Mouse (Mus musculus) B cell, adult 2 months (primary cell): ENCODE data around the gene Ntn3.

ENCODE experiments used
- DNase-seq, 2 experiments: peaks; one replicate each; pipeline ENCODE4 v3.0.0; 2022

Gene Ntn3

DNA sequence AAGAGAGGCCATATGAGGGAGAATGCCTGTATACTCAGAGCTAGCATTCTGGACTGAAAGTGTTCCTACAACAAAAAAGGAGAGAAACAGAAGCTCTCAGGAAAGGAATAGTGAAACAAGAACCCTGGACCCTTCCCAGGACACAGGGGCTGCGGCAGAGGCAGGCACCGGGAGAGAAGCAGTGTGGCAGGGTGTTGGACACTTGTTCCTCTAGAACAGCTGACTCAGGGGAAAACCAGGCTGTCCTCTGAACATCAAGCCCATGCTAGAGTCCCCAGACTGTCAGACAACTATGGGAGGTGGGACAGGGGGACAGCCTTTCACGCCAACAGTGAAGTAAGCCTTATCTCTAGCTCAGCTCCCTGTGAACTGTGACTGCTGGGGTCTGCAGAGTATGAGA lies 1.3 kb upstream of the Ntn3 start:
- no peak for DNase-seq

GRCm38 (mm10) chr17:24209916-24210240 lies 547 bp upstream of the Ntn3 start:
- no peak for DNase-seq

DNA sequence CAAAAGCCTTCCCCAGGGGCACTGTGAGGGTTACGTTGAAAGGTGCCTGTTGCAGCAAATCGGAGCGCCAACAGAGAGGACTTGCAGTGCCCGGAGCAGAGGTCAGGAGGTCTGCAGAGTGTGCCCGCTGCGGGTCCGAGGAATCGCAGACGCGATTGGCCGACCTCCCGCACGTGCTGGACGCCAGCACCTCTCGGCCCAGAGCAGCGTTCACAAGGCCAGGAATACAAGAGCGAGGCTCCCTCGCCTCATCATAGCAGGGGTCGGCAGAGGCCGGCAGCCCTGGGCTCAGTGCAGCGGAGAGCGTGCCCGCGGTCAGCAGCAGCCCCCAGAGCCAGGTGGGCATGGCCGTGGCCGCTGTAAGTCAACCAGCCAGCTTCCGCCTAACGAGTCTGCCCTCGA lies 689 bp downstream of the Ntn3 start:
- peak in 1 of 2 experiments; percentile 43 for DNase-seq

- DNase-seq: no peak
Observed at GRCm38 (mm10) chr17:24207768-24208640, 1.3 kb downstream of the Ntn3 start.

GRCm38 (mm10) chr17:24206451-24207351 lies 2.6 kb downstream of the Ntn3 start:
- DNase-seq: peak; percentile 55 to 57

DNA sequence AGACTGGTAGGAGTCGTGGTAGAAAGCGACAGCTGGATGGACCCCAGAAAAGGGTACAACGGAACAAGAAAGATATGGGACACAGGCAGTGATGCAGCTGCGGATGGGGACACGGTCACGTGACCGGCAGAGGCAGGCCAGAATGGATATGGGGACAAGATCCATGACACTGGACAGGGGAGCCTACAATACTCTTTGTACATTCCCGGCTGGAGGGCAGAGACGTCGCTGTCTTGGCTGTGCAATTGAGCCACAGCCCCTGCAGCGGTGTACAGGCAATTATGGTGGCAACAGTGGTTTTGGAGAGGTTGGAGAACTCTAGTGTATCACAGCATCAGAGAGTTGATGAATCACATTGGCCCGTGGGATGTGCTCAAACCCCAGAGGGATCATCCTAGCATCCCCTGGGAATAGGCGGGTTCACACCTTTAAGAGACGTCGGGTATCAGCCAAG lies 3.4 kb downstream of the Ntn3 start:
- peak in 1 of 2 experiments; percentile 45 for DNase-seq

DNA sequence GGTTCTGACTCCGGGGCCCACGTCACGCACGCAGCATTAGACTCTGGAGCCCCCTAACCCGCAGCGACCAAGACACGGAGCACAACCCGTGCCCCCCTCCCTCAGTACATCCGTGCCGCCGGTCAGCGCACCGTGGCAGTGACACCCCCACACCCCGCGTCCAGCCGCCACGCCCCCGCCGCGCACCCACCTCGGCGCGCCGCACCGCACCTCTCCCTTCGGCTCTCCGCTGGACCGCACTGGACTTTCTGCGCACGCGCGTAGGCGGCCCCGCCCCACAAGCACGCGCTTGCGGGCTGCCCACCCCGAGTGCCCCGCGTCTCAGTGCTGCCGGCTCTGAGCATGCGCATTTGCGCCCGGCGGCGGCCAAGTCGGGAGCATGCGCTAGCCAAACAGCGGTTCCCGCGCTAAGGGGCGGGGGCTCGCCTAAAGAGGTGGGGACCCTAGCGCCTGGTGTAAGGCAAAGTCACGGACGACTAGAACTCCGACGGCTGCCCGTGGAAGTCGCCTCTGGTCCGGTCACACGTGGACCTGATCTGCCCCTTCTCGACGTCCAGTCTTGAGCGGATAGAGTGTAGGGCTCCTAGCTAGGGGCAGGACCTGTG lies 3.9 kb downstream of the Ntn3 start, which contains the start of gene Tbc1d24:
Gene Tbc1d24, minus strand, starts transcription at position 279 of the 605 bp plus-strand sequence.
- DNase-seq: peak; percentile 85 to 87

DNA sequence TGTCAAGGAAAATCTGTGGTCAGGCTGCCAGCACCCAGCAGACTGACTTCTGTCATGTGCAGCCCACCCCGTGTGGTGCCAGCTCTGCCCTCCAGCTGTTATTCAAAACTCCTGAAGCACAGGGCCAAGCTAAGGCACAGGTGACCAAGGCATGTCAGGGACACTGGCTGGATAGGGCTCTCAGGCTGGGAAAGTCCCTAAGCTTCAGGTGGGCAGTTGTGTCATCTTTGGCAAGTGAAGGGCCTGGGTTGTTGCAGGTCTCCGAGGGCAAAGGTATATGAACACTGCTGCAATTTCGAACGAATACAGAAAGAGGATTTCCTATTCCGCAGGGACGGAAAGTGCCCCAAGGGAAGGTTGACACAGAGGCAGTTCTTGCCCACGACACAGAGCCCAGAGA lies 4.5 kb downstream of the Ntn3 start:
- no peak for DNase-seq

- no peak for DNase-seq
Observed at GRCm38 (mm10) chr17:24203611-24204534, 5.5 kb downstream of the Ntn3 start.

DNA sequence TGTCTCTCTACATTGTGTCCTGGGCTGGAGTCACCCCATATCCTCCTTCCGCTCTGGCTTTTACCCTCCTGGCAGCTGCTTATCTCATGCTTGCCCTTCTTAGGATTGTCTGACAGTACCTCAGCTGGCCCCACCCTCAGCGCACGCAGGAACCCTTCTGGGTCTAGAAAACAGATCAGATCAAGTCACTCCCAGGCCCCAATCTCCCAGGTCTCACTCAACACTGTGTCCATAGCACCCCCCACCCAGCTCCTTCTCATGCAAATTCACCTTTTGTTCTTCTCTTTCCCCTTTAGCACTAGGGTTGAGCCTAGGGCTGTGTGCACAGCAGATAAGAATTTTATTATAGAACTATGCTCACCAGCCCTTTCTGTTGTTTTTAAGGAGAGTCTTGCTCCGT lies 6.3 kb downstream of the Ntn3 start:
- no peak for DNase-seq

- no peak for DNase-seq
Observed at GRCm38 (mm10) chr17:24201092-24201491, 8.2 kb downstream of the Ntn3 start.

DNA sequence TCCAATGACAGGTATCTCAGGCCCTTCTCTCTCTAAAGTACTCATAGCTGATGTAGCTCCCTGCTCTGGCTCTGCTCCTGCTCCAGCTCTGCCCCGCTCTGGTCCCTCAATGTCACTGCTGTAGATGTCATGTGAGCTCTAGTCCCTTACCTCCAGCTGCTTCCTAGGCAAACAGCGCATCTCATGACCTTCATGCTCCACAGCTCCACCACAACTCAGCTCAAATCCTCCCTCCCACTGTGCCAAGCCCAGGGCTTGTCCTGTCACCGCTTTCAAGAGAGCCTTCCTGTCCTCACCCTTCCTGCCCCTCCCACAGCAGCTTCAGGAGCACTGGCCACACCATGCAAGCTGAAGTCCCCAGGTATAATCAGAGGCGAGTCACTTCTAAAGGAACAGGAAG lies 9.6 kb downstream of the Ntn3 start:
- DNase-seq: no peak

DNA sequence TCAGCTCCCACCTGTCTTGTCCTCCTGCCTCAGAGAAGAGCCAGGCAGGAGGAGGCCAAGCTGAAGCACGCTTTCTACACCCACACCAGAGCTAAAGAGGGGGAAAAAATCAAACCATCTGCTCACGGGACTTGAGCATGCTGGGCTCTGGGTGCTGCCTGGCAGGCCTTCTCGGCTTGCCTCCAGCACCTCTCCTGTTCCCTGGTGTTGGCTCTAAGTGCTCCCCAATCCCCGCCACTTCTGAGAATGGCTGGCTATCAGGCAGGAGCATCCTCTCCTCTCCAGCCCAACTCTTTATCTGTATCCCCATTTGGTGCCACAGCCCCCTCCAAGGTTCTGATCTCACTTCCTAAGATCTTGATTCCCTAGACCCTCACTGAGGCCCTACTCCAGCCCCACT lies 10.1 kb downstream of the Ntn3 start:
- DNase-seq: no peak

DNA sequence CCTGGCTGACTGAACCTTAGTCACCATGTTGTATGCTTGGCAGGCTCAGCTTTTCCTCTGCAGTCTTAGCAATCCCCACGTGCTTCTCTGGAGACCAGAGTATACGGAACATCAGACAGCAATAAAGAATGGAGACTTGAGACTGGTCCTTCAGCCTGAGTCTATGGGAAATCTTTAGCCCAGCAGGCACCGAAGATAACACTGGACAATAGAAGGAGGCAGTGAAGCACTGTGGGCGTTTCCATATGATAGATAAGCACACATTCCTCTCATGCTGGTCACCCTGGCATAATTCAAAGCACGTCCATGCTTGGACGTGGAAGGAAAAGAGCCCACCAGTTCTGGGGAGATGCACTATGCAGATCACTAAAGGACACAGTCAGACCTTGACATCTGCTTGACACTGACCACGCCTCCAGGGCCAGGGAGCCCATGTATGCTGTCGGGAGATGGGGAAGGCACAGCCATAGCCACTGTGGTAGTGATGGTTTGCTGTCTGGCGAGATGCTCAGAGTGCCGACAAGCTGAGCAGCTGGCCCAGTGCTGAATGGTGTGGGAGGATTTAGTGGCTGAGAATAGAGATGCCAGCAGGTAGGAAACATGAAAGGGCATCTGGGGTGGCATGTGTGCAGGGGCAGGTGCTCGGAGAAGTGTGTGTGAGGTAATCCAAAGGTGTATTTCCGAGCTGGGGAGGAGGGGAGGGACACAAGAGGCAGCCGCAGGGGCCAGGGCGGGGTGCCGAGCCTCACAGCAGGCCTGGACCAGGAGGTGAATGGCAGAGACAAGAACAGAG lies 12.1 kb downstream of the Ntn3 start:
- DNase-seq: no peak

- no peak for DNase-seq
Observed at GRCm38 (mm10) chr17:24195349-24195748, 14.0 kb downstream of the Ntn3 start.

GRCm38 (mm10) chr17:24193769-24194168 lies 15.6 kb downstream of the Ntn3 start:
- DNase-seq: no peak

DNA sequence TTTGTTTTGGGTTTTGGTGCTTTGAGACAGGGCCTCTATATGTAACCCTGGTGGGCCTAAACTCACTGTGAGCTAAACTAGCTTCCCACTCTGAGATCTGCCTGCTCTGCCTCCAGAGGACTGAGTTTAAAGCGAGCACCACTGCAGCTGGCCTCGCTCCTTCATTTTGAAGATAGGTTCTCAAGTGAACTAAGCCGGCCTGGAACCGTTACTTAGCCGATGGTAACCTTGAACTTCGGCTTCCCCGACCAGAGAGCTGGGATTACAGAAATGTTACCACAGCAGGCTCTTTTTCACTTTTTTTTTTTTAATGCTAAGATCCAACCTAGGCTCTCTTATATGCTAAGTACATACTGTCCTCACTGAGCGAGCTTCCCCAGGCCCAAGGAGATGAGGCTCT lies 16.1 kb downstream of the Ntn3 start:
- DNase-seq: peak; percentile 32 to 42

DNA sequence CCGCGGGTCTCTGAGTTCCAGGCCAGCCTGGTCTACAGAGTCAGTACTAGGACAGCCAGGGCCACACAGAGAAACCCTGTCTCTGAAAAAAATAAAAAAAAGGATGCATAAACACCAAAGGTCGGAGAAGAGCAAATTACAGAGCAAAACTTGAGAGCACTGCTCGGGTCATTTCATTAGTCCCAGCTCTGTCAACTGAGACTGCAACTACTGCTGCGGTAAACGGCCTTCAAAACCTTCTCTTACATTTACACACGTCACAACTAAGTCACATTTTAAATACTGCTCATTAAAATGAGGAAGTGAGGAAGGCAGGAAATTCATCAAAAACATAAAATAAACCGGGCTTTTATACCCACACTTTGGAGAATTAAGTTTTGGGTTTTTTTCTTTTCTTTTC lies 16.5 kb downstream of the Ntn3 start:
- peak; percentile 44 to 45 for DNase-seq

DNA sequence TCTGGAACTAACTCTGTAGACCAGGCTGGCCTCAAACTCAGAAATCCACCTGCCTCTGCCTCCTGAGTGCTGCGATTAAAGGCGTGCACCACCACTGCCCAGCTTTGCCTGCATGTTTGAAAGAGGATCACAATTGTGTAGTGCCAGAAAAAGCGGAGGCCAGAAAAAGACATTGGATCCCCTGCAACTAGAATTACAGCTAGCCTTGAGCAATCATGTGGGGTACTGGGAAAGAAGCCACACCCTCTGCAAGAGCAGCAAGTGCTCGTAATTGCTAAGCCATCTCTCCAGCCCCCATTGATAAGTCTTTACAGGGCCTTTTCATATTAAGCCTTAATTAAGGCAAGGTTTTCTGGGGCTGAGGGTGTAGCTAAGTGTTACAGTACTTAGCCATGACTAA lies 17.9 kb downstream of the Ntn3 start:
- DNase-seq: no peak

DNA sequence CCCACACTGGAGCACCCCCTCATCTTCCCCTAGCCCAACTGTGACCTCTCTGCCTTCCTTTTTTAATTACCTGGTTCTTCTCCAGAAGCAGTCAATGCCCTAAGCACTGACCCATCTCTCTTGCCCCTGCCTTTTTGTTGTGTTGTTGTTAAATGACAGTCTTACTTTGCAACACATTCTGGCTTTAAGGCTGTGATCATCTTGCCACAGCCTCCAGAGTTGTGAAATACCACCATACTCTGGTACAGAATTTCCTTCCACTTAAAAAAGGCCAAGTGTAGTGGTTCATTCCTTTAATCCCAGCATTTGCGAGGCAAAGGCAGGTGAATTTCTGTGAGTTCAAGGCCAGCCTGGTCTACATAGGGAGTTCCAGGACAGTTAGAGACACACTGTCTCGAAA lies 18.4 kb downstream of the Ntn3 start:
- DNase-seq: no peak

GRCm38 (mm10) chr17:24174259-24174658 lies 35.1 kb downstream of the Ntn3 start:
- DNase-seq: no peak
